Mouse (Mus musculus): ENCODE results near the gene Gm5891. TPM values are rescaled to one million over a fixed set of nuclear protein-coding genes. Genes with fewer than 3 reads are reported as not detected.
"Not testable (repeated sequence)": the region's sequence is repeated elsewhere in the genome, so short reads cannot be mapped to it uniquely, and the experiment has no call there.

Gene Gm5891
- polyA plus RNA-seq (2012; ENCODE audit: insufficient read depth, insufficient read length, missing spikeins), result not detected in 2 replicates

DNA sequence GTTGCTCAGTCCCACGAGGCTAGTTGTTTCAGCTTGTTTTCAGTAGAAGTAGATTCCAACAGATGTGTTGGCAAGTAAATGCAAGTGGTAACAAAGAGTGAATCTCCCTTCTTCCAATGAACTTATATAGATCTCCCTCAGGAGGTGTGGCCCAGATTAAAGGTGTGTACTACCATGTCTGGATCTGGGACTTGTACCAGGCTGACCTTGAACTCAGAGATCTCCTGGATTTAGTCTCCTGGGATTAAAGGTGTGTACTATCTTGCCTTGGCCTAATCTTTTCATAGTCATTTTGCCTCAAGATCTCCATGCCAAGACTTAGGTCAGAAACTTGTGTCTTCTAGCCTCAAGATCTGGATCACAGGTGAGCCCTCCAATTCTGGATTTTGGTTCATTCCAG, at the start of gene Gm5891:
Gm5891 (minus strand) TSS at position 101 of the 400 bp plus-strand sequence.
- H3K4me3 ChIP-seq (ENCODE audit: insufficient read depth, low read length); H3K27ac ChIP-seq (ENCODE audit: insufficient read depth, low read depth, low read length); H3K4me1 ChIP-seq (ENCODE audit: control insufficient read depth, insufficient read depth, low read length): not testable (repeated sequence)

Other genes starting within 250 kb of the Gm5891 start
- not detected in 2 replicates for gene Gm4175, start 159.8 kb downstream of the Gm5891 start, polyA plus RNA-seq (2012; ENCODE audit: insufficient read depth, insufficient read length, missing spikeins)
- gene Gm4177, start 124.6 kb downstream of the Gm5891 start, polyA plus RNA-seq (2012; ENCODE audit: insufficient read depth, insufficient read length, missing spikeins), result not detected in 2 replicates
- not detected in 2 replicates for gene Vmn1r135, start 88.9 kb downstream of the Gm5891 start, polyA plus RNA-seq (2012; ENCODE audit: insufficient read depth, insufficient read length, missing spikeins)
- not detected in 2 replicates for gene Gm5725, start 77.0 kb downstream of the Gm5891 start, polyA plus RNA-seq (2012; ENCODE audit: insufficient read depth, insufficient read length, missing spikeins)
- not detected in 2 replicates for gene Vmn1r137, start 73.3 kb upstream of the Gm5891 start, polyA plus RNA-seq (2012; ENCODE audit: insufficient read depth, insufficient read length, missing spikeins)
- gene Vmn1r138, start 107.6 kb upstream of the Gm5891 start, polyA plus RNA-seq (2012; ENCODE audit: insufficient read depth, insufficient read length, missing spikeins), result not detected in 2 replicates
- gene Gm6176, start 135.0 kb upstream of the Gm5891 start, polyA plus RNA-seq (2012; ENCODE audit: insufficient read depth, insufficient read length, missing spikeins), result not detected in 2 replicates
- gene Vmn1r139, start 147.8 kb upstream of the Gm5891 start, polyA plus RNA-seq (2012; ENCODE audit: insufficient read depth, insufficient read length, missing spikeins), result not detected in 2 replicates
- gene Gm16451, start 197.0 kb upstream of the Gm5891 start, polyA plus RNA-seq (2012; ENCODE audit: insufficient read depth, insufficient read length, missing spikeins), result not detected in 2 replicates
- gene Gm10666, start 213.4 kb upstream of the Gm5891 start, polyA plus RNA-seq (2012; ENCODE audit: insufficient read depth, insufficient read length, missing spikeins), result not detected in 2 replicates
- gene Vmn1r142, start 242.7 kb upstream of the Gm5891 start, polyA plus RNA-seq (2012; ENCODE audit: insufficient read depth, insufficient read length, missing spikeins), result not detected in 2 replicates

Measured in bone marrow macrophage, adult 2 months (primary cell).